Mouse (Mus musculus) cerebellum, adult 2 months (tissue): ENCODE measurements around the gene Cyp2b13. TPM values are rescaled to one million over a fixed set of nuclear protein-coding genes. Genes with fewer than 3 reads are reported as not detected.
"Not testable (repeated sequence)": the region's sequence is repeated elsewhere in the genome, so short reads cannot be mapped to it uniquely, and the experiment has no call there.

Source experiments
- DNase-seq, 2 experiments: peaks; one replicate each; pipeline ENCODE4 v3.0.0; 2021
- H3K27ac ChIP-seq: fragments of 200-500 bp; 2 replicates; pipeline ENCODE4 v1.5.1; 2012; ENCODE audit warnings: low read length, control low read depth, inconsistent platforms; ENCODE audit not compliant: insufficient read depth
- H3K27me3 ChIP-seq: fragments of 200-500 bp; 2 replicates; pipeline ENCODE4 v1.6.1; 2012; ENCODE audit warnings: inconsistent platforms, mild to moderate bottlenecking, low read length, moderate library complexity; ENCODE audit not compliant: control insufficient read depth, insufficient read depth
- H3K4me1 ChIP-seq: fragments of 200-500 bp; 2 replicates; pipeline ENCODE4 v1.6.1; 2011; ENCODE audit warnings: low read length; ENCODE audit not compliant: control insufficient read depth, insufficient read depth
- H3K4me3 ChIP-seq: fragments of 200-500 bp; replicated peaks from 2 replicates; pipeline ENCODE3; 2011; ENCODE audit warnings: mild to moderate bottlenecking, low read depth, low read length, control low read depth; ENCODE audit not compliant: insufficient read depth
- CTCF ChIP-seq: fragments of 200-500 bp; IDR thresholded peaks from 2 replicates; pipeline ENCODE4 v1.5.1; 2011; ENCODE audit warnings: low read depth, mild to moderate bottlenecking, control low read depth, low read length, moderate library complexity, borderline replicate concordance; ENCODE audit not compliant: insufficient read depth
- POLR2A ChIP-seq: fragments of 200-500 bp; IDR thresholded peaks from 2 replicates; pipeline ENCODE4 v1.6.1; 2011; ENCODE audit warnings: low read length, control low read depth, borderline replicate concordance; ENCODE audit not compliant: insufficient read depth
- WGBS: fragments of 180-500 bp; shearing (Covaris S2); methylation state at CpG from one replicate; pipeline ENCODE4 v1.1.7; 2018; 5-methylcytosine and 5-hydroxymethylcytosine counted together
- polyA plus RNA-seq: library from polyadenylated mRNA; depleted of rRNA; stranded (reverse); fragments of >200 nt; gene quantifications from 2 replicates; pipeline ENCODE4 v1.2.3, GENCODE M21; 2012; rRNA removed

Cyp2b13 gene
- not detected in 2 replicates for polyA plus RNA-seq

DNA sequence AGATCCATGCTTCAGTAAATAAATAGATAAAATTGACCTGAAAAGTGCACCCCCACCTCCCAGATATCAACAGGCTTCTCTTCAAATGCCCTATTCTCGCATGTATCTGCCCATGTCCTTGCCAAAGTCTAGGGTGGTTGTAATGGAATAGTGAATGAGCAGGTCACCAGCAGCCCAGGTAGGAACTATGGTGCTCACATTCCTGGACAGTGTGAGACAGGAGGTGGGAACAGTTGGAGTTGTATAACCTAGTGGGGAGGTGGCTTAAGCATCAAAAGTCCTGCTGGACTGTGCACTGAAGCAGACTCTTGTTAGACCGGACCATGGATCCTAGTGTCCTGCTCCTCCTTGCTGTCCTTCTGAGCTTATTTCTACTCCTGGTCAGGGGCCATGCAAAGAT lies at the start of gene Cyp2b13:
Cyp2b13 (plus strand) TSS at position 301 of the 400 bp plus-strand sequence.
- H3K4me1 ChIP-seq, H3K27ac ChIP-seq, DNase-seq, H3K27me3 ChIP-seq, H3K4me3 ChIP-seq: not testable (repeated sequence)
- 64% methylated on average over 2 of the region's 2 CpGs for WGBS

GRCm38 (mm10) chr7:26019814-26020332 lies 41.4 kb upstream of the Cyp2b13 start:
- not testable (repeated sequence) for H3K4me1 ChIP-seq, H3K27ac ChIP-seq, H3K27me3 ChIP-seq, H3K4me3 ChIP-seq, DNase-seq
- 83% methylated on average over 1 of the region's 3 CpGs for WGBS

GRCm38 (mm10) chr7:26054885-26055630 lies 6.2 kb upstream of the Cyp2b13 start:
- not testable (repeated sequence) for H3K27me3 ChIP-seq, H3K4me1 ChIP-seq, H3K4me3 ChIP-seq, H3K27ac ChIP-seq, DNase-seq
- WGBS, result 80% methylated on average over 4 of the region's 4 CpGs

DNA sequence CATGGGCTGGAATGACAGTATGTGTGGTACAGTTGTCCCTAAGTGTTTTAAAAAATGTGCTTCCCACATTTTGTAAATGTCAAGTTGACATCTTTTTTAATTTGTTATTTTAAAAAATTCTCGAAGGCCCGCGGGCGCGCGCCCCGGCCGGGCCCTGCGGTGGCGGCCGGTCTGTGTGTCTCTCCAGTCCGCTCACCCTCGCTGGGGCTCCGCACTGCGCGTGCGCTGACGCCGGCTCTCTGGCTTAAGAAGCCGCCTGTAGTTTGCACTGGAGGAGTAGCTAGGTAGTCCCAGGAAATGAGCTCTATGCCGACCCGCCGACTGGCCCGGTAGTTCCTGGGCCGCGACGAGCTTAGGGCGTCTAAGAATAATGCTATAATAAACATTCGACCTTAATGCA lies 10.4 kb downstream of the Cyp2b13 start:
- not testable (repeated sequence) for DNase-seq, H3K27me3 ChIP-seq
- 64% methylated on average over 29 of the region's 29 CpGs for WGBS

DNA sequence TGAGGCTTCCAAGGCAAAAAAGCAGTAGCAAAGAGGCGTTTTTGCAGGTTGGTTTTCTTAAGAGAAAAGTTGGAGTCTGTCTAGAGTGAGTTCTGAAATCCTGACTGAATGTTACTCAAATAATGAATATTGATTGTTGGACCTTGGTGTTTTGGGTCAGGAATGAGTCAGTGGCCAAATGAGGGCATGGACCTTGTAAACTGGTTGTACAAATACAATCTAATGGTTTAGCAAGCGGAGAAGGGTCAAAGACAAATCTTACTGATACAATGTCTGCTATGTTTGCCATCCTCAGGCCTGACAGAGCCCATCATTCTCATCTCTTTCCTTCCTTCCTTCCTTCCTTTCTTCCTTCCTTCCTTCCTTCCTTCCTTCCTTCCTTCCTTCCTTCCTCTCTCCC lies 21.3 kb downstream of the Cyp2b13 start:
- H3K4me1 ChIP-seq, result no peaks in the 10 kb centered on the region

More for the DNA sequence above, 10.4 kb downstream of the Cyp2b13 start:
- not testable (repeated sequence) for H3K4me1 ChIP-seq, H3K27ac ChIP-seq, H3K4me3 ChIP-seq

DNA sequence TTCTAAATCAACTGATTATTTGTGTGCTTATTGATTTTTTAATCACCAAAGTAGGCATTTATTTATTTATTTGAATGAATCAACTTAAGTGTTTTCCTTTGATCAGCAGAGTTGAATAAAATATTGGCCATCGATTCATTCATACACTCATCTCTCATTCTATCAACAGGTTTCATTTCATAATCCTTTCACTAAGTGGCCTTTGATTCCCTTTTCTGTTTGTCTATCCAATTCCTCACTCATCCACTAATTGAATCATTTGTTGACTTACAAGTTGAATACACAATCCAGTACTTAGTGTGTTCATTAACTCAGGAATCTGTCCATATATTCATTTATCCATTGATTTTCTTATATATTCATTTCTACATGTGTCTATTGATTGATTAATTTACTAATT lies 26.1 kb downstream of the Cyp2b13 start:
- WGBS, result 93% methylated on average over 1 of the region's 1 CpGs
- no peak for TF ChIP-seq CTCF
- TF ChIP-seq POLR2A, result no peak
- no peak for DNase-seq
- no peaks in the 10 kb centered on the region for H3K4me1 ChIP-seq
- H3K4me3 ChIP-seq, result no peak overlapping the region
- H3K27me3 ChIP-seq, result no peaks in the 10 kb centered on the region
- no peak overlapping the region for H3K27ac ChIP-seq

More for the DNA sequence above, 21.3 kb downstream of the Cyp2b13 start:
- Histone ChIP-seq H3K27me3 (no peaks in the 10 kb centered on the region), H3K27ac (no peak overlapping the region), H3K4me3 (no peak overlapping the region)
- WGBS, result 38% methylated on average over 2 of the region's 2 CpGs
- no peak for TF ChIP-seq POLR2A
- TF ChIP-seq CTCF, result no peak
- no peak for DNase-seq

GRCm38 (mm10) chr7:26088578-26088977 lies 27.3 kb downstream of the Cyp2b13 start:
- DNase-seq, H3K4me1 ChIP-seq, H3K27me3 ChIP-seq, H3K27ac ChIP-seq, H3K4me3 ChIP-seq: not testable (repeated sequence)

DNA sequence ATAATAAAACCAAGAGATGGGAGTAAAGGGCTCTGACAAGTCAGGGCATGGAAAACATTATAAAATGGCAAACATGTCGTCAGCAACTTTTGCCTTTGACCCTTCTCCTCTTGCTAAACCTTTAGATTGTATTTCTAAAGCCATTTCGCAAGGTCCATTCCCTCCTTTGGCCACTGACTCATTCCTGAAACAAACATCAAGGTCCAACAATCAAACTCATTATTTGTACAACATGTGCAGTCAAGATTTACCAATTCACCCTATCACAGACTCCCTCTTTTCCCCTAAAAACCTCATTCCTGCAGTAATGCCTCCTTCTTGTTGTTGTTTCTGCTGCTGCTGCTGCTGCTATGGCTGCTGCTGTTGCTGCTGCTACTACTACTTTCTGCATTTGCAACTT lies 78.3 kb downstream of the Cyp2b13 start:
- DNase-seq, H3K4me3 ChIP-seq, H3K4me1 ChIP-seq, H3K27ac ChIP-seq, H3K27me3 ChIP-seq: not testable (repeated sequence)
- no CpG with 5 or more reads among the region's 2 CpGs for WGBS

DNA sequence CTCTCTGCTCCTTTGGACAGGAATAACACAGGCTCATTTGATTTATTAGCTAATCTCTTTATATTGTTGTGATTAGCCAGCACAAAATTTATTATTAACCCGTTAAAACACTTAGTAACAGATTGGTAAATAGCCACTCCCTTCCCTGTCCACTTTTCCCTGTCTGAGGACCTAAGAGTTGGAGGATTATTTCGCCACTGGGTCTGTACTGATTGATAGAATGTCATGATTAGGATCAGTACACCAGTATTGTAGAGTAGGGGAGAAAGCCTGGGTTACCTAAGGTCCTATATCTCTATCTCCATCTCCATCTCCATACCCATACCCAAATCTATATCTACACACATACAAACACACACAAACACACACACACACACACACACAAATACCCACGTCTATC lies 82.4 kb downstream of the Cyp2b13 start:
- not testable (repeated sequence) for H3K27ac ChIP-seq, H3K4me1 ChIP-seq, H3K27me3 ChIP-seq, H3K4me3 ChIP-seq, DNase-seq
- 29% methylated on average over 1 of the region's 3 CpGs for WGBS

Other genes starting within 250 kb of the Cyp2b13 start
- gene Cyp2s1, start 244.6 kb upstream of the Cyp2b13 start, polyA plus RNA-seq, result 7.6 and 10.1 TPM in 2 replicates
- gene Cyp2b10, start 163.9 kb upstream of the Cyp2b13 start, polyA plus RNA-seq, result not detected in 2 replicates
- gene Cyp2b9, start 111.9 kb downstream of the Cyp2b13 start, polyA plus RNA-seq, result not detected in 2 replicates
- not detected in 2 replicates for gene Vmn1r184, start 198.8 kb downstream of the Cyp2b13 start, polyA plus RNA-seq
- gene Cyp2a4, start 245.7 kb downstream of the Cyp2b13 start, polyA plus RNA-seq, result not detected in 2 replicates